Mouse (Mus musculus): ENCODE measurements around the gene Pcbp4.

The Pcbp4 gene

GRCm38 (mm10) chr9:106453271-106454070, at the start of gene Pcbp4:
Pcbp4 (plus strand) TSS chr9:106453291.
- in situ Hi-C loops (cut with MboI, MseI): no loop called here

- in situ Hi-C loops (cut with MboI, MseI): loop anchor here (5.0 kb wide), 1 partner anchor 53 kb away; no protein-coding TSS in a partner anchor
Measured at GRCm38 (mm10) chr9:106405275-106405674, 47.8 kb upstream of the Pcbp4 start.

GRCm38 (mm10) chr9:106406443-106407078, 46.5 kb upstream of the Pcbp4 start:
- in situ Hi-C loops (cut with MboI, MseI): loop anchor here (5.0 kb wide), 1 partner anchor 54 kb away; no protein-coding TSS in a partner anchor

GRCm38 (mm10) chr9:106409096-106409495, 44.0 kb upstream of the Pcbp4 start:
- in situ Hi-C loops (cut with MboI, MseI): loop anchor here (5.0 kb wide), 1 partner anchor 57 kb away; no protein-coding TSS in a partner anchor

- in situ Hi-C loops (cut with MboI, MseI): no loop called here
Measured at GRCm38 (mm10) chr9:106410086-106410650, 42.9 kb upstream of the Pcbp4 start.

- in situ Hi-C loops (cut with MboI, MseI): no loop called here
Measured at GRCm38 (mm10) chr9:106411091-106411594, 41.9 kb upstream of the Pcbp4 start.

GRCm38 (mm10) chr9:106411729-106412128, 41.4 kb upstream of the Pcbp4 start:
- in situ Hi-C loops (cut with MboI, MseI): no loop called here

GRCm38 (mm10) chr9:106412210-106412609, 40.9 kb upstream of the Pcbp4 start:
- in situ Hi-C loops (cut with MboI, MseI): no loop called here

GRCm38 (mm10) chr9:106413606-106414005, 39.5 kb upstream of the Pcbp4 start:
- in situ Hi-C loops (cut with MboI, MseI): no loop called here

- in situ Hi-C loops (cut with MboI, MseI): loop anchor here (5.0 kb wide), 1 partner anchor 110 kb away; no protein-coding TSS in a partner anchor
Measured at GRCm38 (mm10) chr9:106416826-106417225, 36.3 kb upstream of the Pcbp4 start.

GRCm38 (mm10) chr9:106417841-106418625, 35.1 kb upstream of the Pcbp4 start:
- in situ Hi-C loops (cut with MboI, MseI): loop anchor here (5.0 kb wide), 1 partner anchor 111 kb away; no protein-coding TSS in a partner anchor

- in situ Hi-C loops (cut with MboI, MseI): no loop called here
Measured at GRCm38 (mm10) chr9:106420608-106421007, 32.5 kb upstream of the Pcbp4 start.

GRCm38 (mm10) chr9:106421033-106421864, 31.8 kb upstream of the Pcbp4 start:
- in situ Hi-C loops (cut with MboI, MseI): no loop called here

GRCm38 (mm10) chr9:106421865-106422160, 31.3 kb upstream of the Pcbp4 start:
- in situ Hi-C loops (cut with MboI, MseI): no loop called here

GRCm38 (mm10) chr9:106428719-106429220, 24.3 kb upstream of the Pcbp4 start:
- in situ Hi-C loops (cut with MboI, MseI): loop anchor here (5.0 kb wide), 1 partner anchor 61 kb away; the partner anchor contains the start of gene Dusp7

- in situ Hi-C loops (cut with MboI, MseI): loop anchor here (5.0 kb wide), 1 partner anchor 62 kb away; the partner anchor contains the start of gene Dusp7
Measured at GRCm38 (mm10) chr9:106429221-106430014, 23.7 kb upstream of the Pcbp4 start, which contains the start of gene Rpl29. Rpl29 (plus strand) TSS chr9:106429454.

GRCm38 (mm10) chr9:106430015-106430264, 23.2 kb upstream of the Pcbp4 start:
- in situ Hi-C loops (cut with MboI, MseI): no loop called here

GRCm38 (mm10) chr9:106433389-106433788, 19.7 kb upstream of the Pcbp4 start:
- in situ Hi-C loops (cut with MboI, MseI): no loop called here

- in situ Hi-C loops (cut with MboI, MseI): no loop called here
Measured at GRCm38 (mm10) chr9:106436566-106436965, 16.5 kb upstream of the Pcbp4 start.

Data from T-helper 2 cell (primary cell).